Mouse (Mus musculus): ENCODE results near the gene Syt3.

GRCm38 (mm10) chr7:44349043-44349442 lies 34.9 kb upstream of the Syt3 start:
- TF ChIP-seq POLR2A (IDR thresholded peaks at IDR 0.05; ENCODE audit: borderline replicate concordance, extremely low read depth, low read depth, low read length): no peak
- no peak for TF ChIP-seq CTCF (IDR thresholded peaks at IDR 0.05; ENCODE audit: insufficient read depth, low read length)

Measured in lung, adult 2 months (tissue).